Mouse (Mus musculus) midbrain, embryonic 15.5 days (tissue): ENCODE data around the gene Pdgfb. TPM values are rescaled to one million over a fixed set of nuclear protein-coding genes. Genes with fewer than 3 reads are reported as not detected.

Experiments used
- ATAC-seq: fragments of 200-750 bp; cut with Nextera tagmentation; replicated peaks from 2 replicates; pipeline ENCODE4 v1.8.0; 2017; ENCODE audit warnings: moderate TSS enrichment
- H3K27ac ChIP-seq: fragments of 300-500 bp; sonication (generic); 2 replicates; pipeline ENCODE4 v1.5.1; 2015; ENCODE audit warnings: mild to moderate bottlenecking, inconsistent platforms
- H3K27me3 ChIP-seq: fragments of 300-500 bp; sonication (generic); replicated peaks from 2 replicates; pipeline ENCODE4 v1.6.1; 2015; ENCODE audit warnings: inconsistent platforms
- H3K36me3 ChIP-seq: fragments of 300-500 bp; sonication (generic); replicated peaks from 2 replicates; pipeline ENCODE4 v1.6.1; 2015; ENCODE audit warnings: inconsistent platforms
- H3K4me1 ChIP-seq: fragments of 300-500 bp; sonication (generic); 2 replicates; pipeline ENCODE4 v1.6.1; 2015; ENCODE audit warnings: inconsistent platforms
- H3K4me2 ChIP-seq: fragments of 300-500 bp; sonication (generic); 2 replicates; pipeline ENCODE4 v1.6.1; 2015; ENCODE audit warnings: inconsistent platforms, mild to moderate bottlenecking, moderate library complexity
- H3K4me3 ChIP-seq: fragments of 300-500 bp; sonication (generic); 2 replicates; pipeline ENCODE4 v1.5.1; 2015; ENCODE audit warnings: mild to moderate bottlenecking, inconsistent platforms
- H3K9ac ChIP-seq: fragments of 300-500 bp; sonication (generic); 2 replicates; pipeline ENCODE4 v1.6.1; 2015; ENCODE audit warnings: mild to moderate bottlenecking, inconsistent platforms
- H3K9me3 ChIP-seq: fragments of 300-500 bp; sonication (generic); 2 replicates; pipeline ENCODE4 v1.6.1; 2016; ENCODE audit warnings: inconsistent platforms
- WGBS: fragments of 180-500 bp; shearing (Covaris S2); methylation state at CpG from one replicate; pipeline ENCODE4 v1.1.7; 2015; ENCODE audit warnings: mixed read lengths; 5-methylcytosine and 5-hydroxymethylcytosine counted together
- polyA plus RNA-seq: library from polyadenylated mRNA; unstranded; fragments of >200 nt; fragmentation: Nextera tagmentation; extraction: Ambion mirVana; gene quantifications from 2 replicates; pipeline ENCODE4 v1.2.1, GENCODE M21; 2015

Pdgfb gene
- polyA plus RNA-seq, 1 experiment from 2014 or later = 4.8 TPM

DNA sequence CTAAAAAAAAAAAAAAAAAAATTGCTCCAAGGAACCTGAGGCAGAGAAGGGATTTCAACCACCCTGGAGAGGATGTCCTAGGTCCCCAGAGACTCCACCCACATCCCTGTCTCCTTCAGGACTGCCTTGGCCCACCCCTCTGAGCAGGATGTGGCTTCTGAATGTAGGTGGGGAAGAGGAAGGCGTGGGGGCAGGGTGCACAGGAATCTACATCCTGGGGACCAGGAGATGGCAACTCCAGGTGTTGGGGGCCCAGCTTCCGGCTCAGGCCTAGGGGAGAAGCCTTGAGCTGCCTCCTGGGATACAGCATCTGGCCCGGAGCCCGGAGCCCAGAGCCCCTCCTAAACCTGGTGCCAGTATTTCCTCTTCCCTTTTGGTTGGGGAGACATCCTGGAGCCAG lies 35.3 kb upstream of the Pdgfb start:
- H3K27me3 ChIP-seq = no peaks in the 10 kb centered on the region
- H3K4me2 ChIP-seq = no peak overlapping the region
- WGBS = 87% methylated on average over 4 of the region's 4 CpGs
- H3K4me3 ChIP-seq = no peak overlapping the region
- H3K4me1 ChIP-seq = no peaks in the 10 kb centered on the region
- no peaks in the 10 kb centered on the region for H3K36me3 ChIP-seq
- ATAC-seq = no peak
- no peaks in the 10 kb centered on the region for H3K9me3 ChIP-seq
- no peak overlapping the region for H3K9ac ChIP-seq
- no peak overlapping the region for H3K27ac ChIP-seq

DNA sequence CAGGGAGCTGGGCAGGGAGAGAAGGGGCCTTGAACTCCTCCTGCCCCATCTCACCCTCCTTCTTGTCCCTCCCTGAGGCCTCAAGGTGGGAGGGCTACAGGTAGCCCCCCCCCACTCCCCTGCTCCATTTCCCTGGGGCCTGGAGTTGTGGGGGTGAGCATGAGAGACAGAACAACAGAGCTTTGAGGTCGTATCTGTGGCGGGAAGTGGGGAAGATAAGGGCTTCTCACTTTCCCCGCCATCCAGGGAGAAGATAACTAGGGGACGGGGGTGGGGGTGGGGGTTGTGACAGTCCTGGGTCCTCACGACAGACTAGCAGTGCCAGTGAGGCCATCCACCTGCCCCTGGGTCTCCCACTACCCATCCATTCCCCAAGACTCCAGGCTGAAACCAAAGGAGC lies 33.2 kb upstream of the Pdgfb start:
- no peak for ATAC-seq
- Histone ChIP-seq H3K4me3 (no peak overlapping the region), H3K27ac (no peak overlapping the region), H3K27me3 (no peaks in the 10 kb centered on the region), H3K36me3 (no peaks in the 10 kb centered on the region), H3K4me2 (no peak overlapping the region), H3K9ac (no peak overlapping the region), H3K4me1 (no peaks in the 10 kb centered on the region), H3K9me3 (no peaks in the 10 kb centered on the region)
- 63% methylated on average over 5 of the region's 5 CpGs for WGBS

DNA sequence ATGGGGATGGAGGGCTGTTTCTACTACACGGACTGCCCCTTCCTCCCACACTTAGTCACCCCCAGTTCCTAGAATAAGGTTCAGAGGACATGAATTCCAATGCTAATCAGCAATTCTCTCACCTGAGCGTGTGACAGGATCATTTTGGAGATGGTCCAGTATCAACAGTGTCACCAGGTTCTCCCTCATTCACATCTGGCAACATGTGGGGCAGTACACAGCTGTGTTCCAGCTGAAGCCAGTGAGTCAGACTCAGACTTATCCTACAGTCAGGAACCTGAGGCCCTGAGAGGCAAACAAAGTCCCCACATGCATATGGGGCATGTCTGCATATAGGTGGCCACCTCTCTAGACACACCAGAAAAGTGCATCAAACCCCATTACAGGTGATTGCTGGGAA lies 32.5 kb upstream of the Pdgfb start:
- Histone ChIP-seq H3K27me3 (no peaks in the 10 kb centered on the region), H3K36me3 (no peaks in the 10 kb centered on the region), H3K4me3 (no peak overlapping the region), H3K4me1 (no peaks in the 10 kb centered on the region), H3K27ac (no peak overlapping the region), H3K9ac (no peak overlapping the region), H3K4me2 (no peak overlapping the region), H3K9me3 (no peaks in the 10 kb centered on the region)
- WGBS = 89% methylated on average over 2 of the region's 2 CpGs
- ATAC-seq = no peak

DNA sequence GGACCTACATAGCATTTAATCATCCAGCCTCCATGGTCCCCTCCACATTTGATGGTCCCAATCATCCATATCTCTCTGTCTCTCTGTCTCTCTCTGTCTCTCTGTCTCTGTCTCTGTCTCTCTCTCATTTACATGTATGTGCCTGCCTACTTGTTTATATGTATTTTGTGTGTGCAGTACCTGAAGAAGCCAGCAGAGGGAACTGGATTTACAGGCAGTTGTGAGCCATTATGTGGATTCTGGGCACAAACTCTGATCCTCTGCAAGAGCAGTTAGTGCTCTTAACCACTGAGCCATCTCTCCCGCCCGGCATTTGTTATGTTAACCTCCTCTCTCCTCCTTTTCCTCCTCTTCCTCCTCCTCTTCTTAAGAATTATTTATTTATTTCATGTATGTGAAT lies 31.0 kb upstream of the Pdgfb start:
- Histone ChIP-seq H3K4me1 (no peaks in the 10 kb centered on the region), H3K36me3 (no peaks in the 10 kb centered on the region), H3K4me2 (no peak overlapping the region), H3K4me3 (no peak overlapping the region), H3K9ac (no peak overlapping the region), H3K27me3 (no peaks in the 10 kb centered on the region), H3K9me3 (no peaks in the 10 kb centered on the region), H3K27ac (no peak overlapping the region)
- WGBS = 95% methylated on average over 2 of the region's 2 CpGs
- no peak for ATAC-seq

DNA sequence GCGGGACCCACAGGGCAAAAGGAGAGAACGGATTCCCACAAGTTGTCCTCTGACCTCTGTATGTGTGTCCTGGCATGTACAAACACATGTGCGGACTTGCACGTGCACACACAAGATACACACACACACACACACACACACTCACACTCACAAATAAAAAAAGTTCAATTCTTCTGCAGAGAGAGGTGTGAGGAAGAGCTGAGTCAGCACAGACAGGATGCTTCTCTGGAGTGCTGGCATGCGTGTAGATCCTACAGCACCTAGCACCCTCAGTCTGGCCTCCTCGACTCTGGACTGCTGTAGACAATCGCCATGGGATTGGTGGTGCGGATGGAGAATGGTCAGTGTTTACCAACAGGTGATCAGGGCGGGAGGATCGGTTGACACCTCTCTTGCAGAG lies 29.5 kb upstream of the Pdgfb start:
- ATAC-seq = no peak
- no peak overlapping the region for H3K4me2 ChIP-seq
- no peak overlapping the region for H3K9ac ChIP-seq
- H3K27ac ChIP-seq = no peak overlapping the region
- no peak overlapping the region for H3K4me3 ChIP-seq
- H3K4me1 ChIP-seq = no peaks in the 10 kb centered on the region
- no peaks in the 10 kb centered on the region for H3K27me3 ChIP-seq
- H3K36me3 ChIP-seq = no peaks in the 10 kb centered on the region
- H3K9me3 ChIP-seq = no peaks in the 10 kb centered on the region
- 95% methylated on average over 10 of the region's 10 CpGs for WGBS

DNA sequence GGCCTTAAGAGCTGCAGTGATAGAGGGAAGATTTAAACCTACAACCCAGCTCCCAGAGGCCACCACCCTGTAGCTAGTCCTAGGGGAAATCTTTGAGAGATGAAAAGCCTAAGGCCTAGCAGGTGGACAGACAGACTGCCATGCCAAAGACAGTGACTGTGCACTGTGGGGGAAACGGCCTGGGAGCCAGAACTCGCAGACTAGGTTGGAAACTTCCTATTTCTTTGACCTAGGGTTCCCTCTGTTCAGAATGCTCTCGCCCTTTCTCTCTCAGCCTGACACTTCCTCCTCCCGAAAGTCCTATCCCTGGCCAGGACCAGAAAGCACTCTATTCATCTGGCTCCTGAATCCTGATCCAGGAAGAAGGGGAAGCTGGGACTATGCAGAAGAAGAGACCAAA lies 27.4 kb upstream of the Pdgfb start:
- ATAC-seq = no peak
- Histone ChIP-seq H3K27me3 (no peaks in the 10 kb centered on the region), H3K4me2 (no peak overlapping the region), H3K9ac (no peak overlapping the region), H3K36me3 (no peaks in the 10 kb centered on the region), H3K9me3 (no peaks in the 10 kb centered on the region), H3K27ac (no peak overlapping the region), H3K4me3 (no peak overlapping the region), H3K4me1 (no peaks in the 10 kb centered on the region)
- 79% methylated on average over 4 of the region's 4 CpGs for WGBS

DNA sequence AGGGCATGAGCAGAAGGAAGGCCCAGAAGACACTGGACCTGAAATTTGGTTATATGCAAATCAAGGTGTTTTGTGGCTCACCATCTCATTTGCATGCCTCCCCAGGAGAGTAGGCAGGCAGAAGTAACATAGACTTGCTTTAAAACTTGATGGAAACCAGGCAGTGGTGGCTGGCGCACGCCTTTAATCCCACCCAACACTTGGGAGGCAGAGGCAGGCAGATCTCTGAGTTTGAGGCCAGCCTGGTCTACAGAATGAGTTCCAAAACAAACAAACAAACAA lies 23.3 kb upstream of the Pdgfb start:
- Histone ChIP-seq H3K9ac (no peak overlapping the region), H3K27me3 (no peaks in the 10 kb centered on the region), H3K27ac (no peak overlapping the region), H3K9me3 (no peaks in the 10 kb centered on the region), H3K4me1 (no peaks in the 10 kb centered on the region), H3K4me2 (no peak overlapping the region), H3K36me3 (no peaks in the 10 kb centered on the region), H3K4me3 (no peak overlapping the region)
- ATAC-seq = no peak
- 96% methylated on average over 2 of the region's 2 CpGs for WGBS

DNA sequence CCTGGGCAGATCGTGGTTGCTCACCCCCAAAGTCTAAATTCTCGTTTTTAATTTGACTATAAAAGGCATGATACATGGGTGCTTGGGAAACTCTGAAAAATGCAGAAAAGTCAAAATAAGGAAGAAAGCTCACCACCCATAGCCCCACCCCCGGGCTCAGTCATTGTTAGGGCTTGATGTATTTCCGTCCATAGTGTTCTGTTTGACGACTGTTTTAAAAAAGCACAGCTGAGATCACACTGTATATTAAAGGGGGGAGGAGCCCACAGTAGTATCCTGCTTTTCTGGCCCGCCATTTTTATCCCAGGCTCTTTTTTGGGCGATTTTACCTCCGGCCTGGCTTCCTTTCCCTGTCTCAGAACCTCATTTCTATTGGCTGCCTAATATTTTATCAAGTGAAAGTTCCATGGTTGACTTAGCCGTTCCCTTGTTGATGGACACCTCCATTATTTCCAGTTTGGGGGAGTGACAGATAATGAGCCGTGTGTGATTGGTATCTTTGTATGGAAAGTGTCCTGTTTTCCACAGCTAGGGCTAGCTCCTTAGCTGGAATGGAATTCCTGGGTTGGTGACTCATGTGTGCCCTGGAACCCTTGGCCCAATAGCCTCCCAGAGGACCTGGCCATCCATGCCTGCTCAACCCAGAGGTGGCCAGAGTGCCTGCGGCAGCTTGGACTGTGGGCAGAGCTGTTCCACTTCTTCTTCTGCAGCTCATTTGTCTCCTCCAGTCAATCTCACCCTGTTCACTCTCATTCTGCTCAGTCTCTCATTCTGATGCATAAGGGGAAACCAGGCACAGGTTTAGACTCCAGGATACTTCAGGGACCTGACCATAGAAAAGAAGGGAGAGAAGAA lies 22.7 kb upstream of the Pdgfb start:
- Histone ChIP-seq H3K9me3 (no peaks in the 10 kb centered on the region), H3K27me3 (no peaks in the 10 kb centered on the region), H3K9ac (no peak overlapping the region), H3K4me2 (no peak overlapping the region), H3K36me3 (no peaks in the 10 kb centered on the region), H3K27ac (no peak overlapping the region), H3K4me1 (no peaks in the 10 kb centered on the region), H3K4me3 (no peak overlapping the region)
- ATAC-seq = no peak
- WGBS = 83% methylated on average over 11 of the region's 11 CpGs

DNA sequence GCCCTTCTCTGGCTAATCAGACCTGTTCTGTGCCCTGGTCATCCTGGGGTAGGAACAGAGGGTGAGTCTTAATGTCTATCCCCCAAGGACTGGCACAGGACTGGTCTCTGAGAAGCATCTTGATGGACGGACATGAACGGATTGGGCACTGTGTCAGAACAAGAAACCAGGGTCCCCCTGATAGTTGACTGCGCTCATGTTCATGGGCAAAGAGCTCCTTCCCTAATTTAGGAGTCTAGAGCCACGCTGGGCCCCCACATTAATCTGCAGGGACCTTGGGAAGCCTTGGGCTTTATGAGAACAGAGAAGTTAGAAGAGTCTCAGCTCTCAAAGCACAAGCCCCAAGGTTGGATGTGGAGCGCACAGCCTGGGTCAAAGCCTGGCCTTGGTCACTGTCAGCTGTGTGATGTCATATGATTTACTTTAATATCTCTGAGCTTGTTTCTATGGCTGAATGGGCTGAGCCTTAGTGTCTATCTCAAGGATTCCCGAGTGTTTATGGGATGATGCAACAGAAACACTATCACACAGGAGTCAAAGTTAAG lies 20.6 kb upstream of the Pdgfb start:
- Histone ChIP-seq H3K4me2 (no peak overlapping the region), H3K4me3 (no peak overlapping the region), H3K4me1 (no peaks in the 10 kb centered on the region), H3K9me3 (no peaks in the 10 kb centered on the region), H3K9ac (no peak overlapping the region), H3K36me3 (no peaks in the 10 kb centered on the region), H3K27me3 (no peaks in the 10 kb centered on the region), H3K27ac (no peak overlapping the region)
- ATAC-seq = no peak
- 84% methylated on average over 6 of the region's 6 CpGs for WGBS

DNA sequence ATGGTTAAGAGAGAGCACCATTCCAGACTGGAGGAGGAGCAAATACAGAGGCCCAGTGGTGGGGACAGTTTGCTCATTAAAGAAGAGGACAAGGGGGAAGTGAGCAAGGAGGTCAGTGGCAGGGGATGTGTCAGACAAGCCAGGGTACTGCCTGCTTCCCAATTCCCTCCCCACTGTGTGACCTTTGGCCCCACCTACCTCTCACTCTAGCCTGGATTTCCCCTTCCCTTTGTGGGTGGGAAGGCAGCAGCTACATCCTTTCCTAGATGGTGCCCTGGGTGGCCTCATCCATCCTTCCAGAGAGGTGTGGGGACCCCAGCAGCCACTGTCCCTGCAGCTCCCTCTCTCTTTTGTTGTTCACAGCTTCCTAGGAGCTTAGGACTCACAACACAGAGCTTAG lies 20.1 kb upstream of the Pdgfb start:
- H3K9me3 ChIP-seq = no peaks in the 10 kb centered on the region
- H3K4me2 ChIP-seq = no peak overlapping the region
- no peaks in the 10 kb centered on the region for H3K4me1 ChIP-seq
- H3K4me3 ChIP-seq = no peak overlapping the region
- no peak overlapping the region for H3K9ac ChIP-seq
- ATAC-seq = no peak
- no peaks in the 10 kb centered on the region for H3K36me3 ChIP-seq
- no peak overlapping the region for H3K27ac ChIP-seq
- H3K27me3 ChIP-seq = no peaks in the 10 kb centered on the region

DNA sequence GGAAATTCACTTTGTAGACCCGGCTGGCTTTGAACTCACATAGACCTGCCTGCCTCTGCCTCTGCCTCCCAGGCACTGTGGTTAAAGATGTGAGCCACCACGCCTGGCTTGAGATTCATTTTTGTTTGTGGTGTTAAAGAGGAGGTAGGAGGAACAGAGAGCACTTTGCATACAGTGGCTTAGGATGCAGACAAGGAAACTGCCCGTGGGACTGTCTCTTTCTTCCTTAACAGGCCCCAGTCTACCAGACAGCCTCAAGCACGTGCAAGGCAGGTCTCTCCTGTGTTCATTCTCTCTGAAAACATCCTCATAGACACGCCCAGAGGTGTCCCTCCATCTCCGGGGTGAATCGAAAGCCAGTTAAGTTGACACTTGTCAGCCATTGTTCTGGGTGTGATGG lies 19.6 kb upstream of the Pdgfb start:
- Histone ChIP-seq H3K9ac (no peak overlapping the region), H3K4me2 (no peak overlapping the region), H3K9me3 (no peaks in the 10 kb centered on the region), H3K4me3 (no peak overlapping the region), H3K27me3 (no peaks in the 10 kb centered on the region), H3K4me1 (no peaks in the 10 kb centered on the region), H3K27ac (no peak overlapping the region), H3K36me3 (no peaks in the 10 kb centered on the region)
- no peak for ATAC-seq
- 74% methylated on average over 7 of the region's 7 CpGs for WGBS

DNA sequence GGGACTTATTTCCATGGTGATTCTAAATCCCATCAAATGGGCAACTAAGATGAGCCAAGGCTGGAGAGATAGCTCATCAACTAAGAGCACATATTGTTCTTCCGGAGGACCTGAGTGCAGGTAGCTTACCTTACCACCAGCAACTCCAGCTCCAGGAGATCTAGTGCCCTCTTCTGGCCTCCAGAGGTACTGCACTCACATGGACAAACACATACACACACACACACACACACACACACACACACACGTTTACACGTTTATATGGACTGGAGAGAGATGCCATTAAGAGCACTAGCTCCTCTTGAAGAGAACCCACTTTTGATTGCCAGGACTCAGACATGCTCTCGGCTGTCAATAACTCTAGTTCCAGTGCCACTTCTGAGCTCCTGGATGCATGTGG lies 16.4 kb upstream of the Pdgfb start:
- ATAC-seq = no peak
- Histone ChIP-seq H3K36me3 (no peaks in the 10 kb centered on the region), H3K27me3 (no peaks in the 10 kb centered on the region), H3K9me3 (no peaks in the 10 kb centered on the region), H3K4me2 (no peak overlapping the region), H3K4me3 (no peak overlapping the region), H3K9ac (no peak overlapping the region), H3K4me1 (no peaks in the 10 kb centered on the region), H3K27ac (no peak overlapping the region)
- 86% methylated on average over 4 of the region's 4 CpGs for WGBS

DNA sequence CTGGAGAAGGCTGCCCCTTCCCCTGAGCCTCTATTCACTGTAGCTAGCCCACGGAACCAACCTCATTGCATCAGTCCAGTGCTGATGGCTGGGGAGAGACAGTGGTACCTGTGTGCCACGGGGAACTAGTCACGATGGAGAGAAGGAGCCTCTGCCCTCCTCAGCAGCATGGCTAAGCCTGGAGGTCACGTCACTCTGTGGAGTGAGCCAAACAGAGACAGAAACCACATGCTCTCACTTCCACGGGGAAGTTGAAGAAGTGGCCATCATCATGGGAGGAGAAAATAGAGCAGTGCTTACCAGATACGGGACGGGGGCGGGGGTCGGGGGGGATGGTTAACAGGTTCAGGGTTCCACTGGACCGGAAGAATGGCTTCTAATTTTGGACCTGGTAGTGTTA lies 15.6 kb upstream of the Pdgfb start:
- Histone ChIP-seq H3K4me3 (no peak overlapping the region), H3K27me3 (no peaks in the 10 kb centered on the region), H3K9me3 (no peaks in the 10 kb centered on the region), H3K4me1 (peaks cover under 1% of the 10 kb centered on the region), H3K36me3 (no peaks in the 10 kb centered on the region), H3K4me2 (no peak overlapping the region), H3K27ac (no peak overlapping the region), H3K9ac (no peak overlapping the region)
- no peak for ATAC-seq
- WGBS = 94% methylated on average over 10 of the region's 10 CpGs
